Mouse (Mus musculus): ENCODE measurements at regions not wholly inside any gene's neighbourhood (a gene's known extent, or its start where the extent isn't known, plus 50 kb on each side); places are given as distances from the start of the nearest gene placed in this dataset.

DNA sequence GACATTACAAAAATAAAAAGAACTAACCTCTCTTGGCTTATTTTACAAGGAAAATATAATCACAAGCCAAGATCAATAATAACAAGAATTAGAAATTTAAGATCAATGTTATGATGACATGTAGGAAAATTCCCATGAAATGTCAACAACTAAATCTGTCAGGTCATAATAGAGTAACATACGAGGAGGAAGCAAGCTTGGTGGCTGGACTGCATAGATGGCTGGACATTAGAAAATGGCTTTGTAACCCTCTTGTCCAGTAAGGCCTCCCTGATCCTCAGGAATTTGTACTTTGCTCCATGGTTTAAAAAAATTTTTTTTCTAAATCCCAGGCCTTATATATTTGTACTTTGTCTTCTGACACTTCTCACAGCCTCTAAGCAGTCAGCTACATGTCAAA, 132.7 kb upstream of the Aoah start:
- no peak overlapping the region for H3K9ac ChIP-seq
- H3K4me3 ChIP-seq (ENCODE audit: low read depth, low read length), result no peak overlapping the region
- WGBS, result 78% methylated on average over 1 of the region's 1 CpGs
- no peaks in the 10 kb centered on the region for H3K9me3 ChIP-seq (ENCODE audit: low read length)
- no peaks in the 10 kb centered on the region for H3K4me1 ChIP-seq (ENCODE audit: insufficient read depth)
- H3K27me3 ChIP-seq (ENCODE audit: insufficient read depth, low read length), result no peaks in the 10 kb centered on the region
- no peak for ATAC-seq
- no peak for DNase-seq
- H3K36me3 ChIP-seq (ENCODE audit: insufficient read depth), result no peaks in the 10 kb centered on the region
- no peak overlapping the region for H3K27ac ChIP-seq (ENCODE audit: low read depth, low read length)
- no peak overlapping the region for H3K4me2 ChIP-seq (ENCODE audit: low read depth)
- TF ChIP-seq CTCF (IDR thresholded peaks at IDR 0.05; ENCODE audit: low read depth), result no peak

- no peak for ATAC-seq
- H3K36me3 ChIP-seq (ENCODE audit: insufficient read depth), result no peaks in the 10 kb centered on the region
- H3K9ac ChIP-seq, result no peak overlapping the region
- H3K27ac ChIP-seq (ENCODE audit: low read depth, low read length), result no peak overlapping the region
- H3K9me3 ChIP-seq (ENCODE audit: low read length), result no peaks in the 10 kb centered on the region
- DNase-seq, result no peak
- no peak overlapping the region for H3K4me3 ChIP-seq (ENCODE audit: low read depth, low read length)
- TF ChIP-seq CTCF (IDR thresholded peaks at IDR 0.05; ENCODE audit: low read depth), result no peak
- 75% methylated on average over 3 of the region's 3 CpGs for WGBS
- H3K27me3 ChIP-seq (ENCODE audit: insufficient read depth, low read length), result no peaks in the 10 kb centered on the region
- no peaks in the 10 kb centered on the region for H3K4me1 ChIP-seq (ENCODE audit: insufficient read depth)
- no peak overlapping the region for H3K4me2 ChIP-seq (ENCODE audit: low read depth)
Observed at GRCm38 (mm10) chr13:20678754-20679153, 115.2 kb upstream of the Aoah start.

- H3K4me1 ChIP-seq (ENCODE audit: insufficient read depth), result no peaks in the 10 kb centered on the region
- DNase-seq (no peak), ATAC-seq (no peak)
- no peaks in the 10 kb centered on the region for H3K27me3 ChIP-seq (ENCODE audit: insufficient read depth, low read length)
- H3K4me2 ChIP-seq (ENCODE audit: low read depth), result no peak overlapping the region
- no peak overlapping the region for H3K4me3 ChIP-seq (ENCODE audit: low read depth, low read length)
- no peaks in the 10 kb centered on the region for H3K9me3 ChIP-seq (ENCODE audit: low read length)
- no peak overlapping the region for H3K27ac ChIP-seq (ENCODE audit: low read depth, low read length)
- H3K9ac ChIP-seq, result no peak overlapping the region
- no peaks in the 10 kb centered on the region for H3K36me3 ChIP-seq (ENCODE audit: insufficient read depth)
- WGBS, result 77% methylated on average over 9 of the region's 9 CpGs
- no peak for TF ChIP-seq CTCF (IDR thresholded peaks at IDR 0.05; ENCODE audit: low read depth)
Observed at GRCm38 (mm10) chr13:20686914-20687313, 107.0 kb upstream of the Aoah start.

DNA sequence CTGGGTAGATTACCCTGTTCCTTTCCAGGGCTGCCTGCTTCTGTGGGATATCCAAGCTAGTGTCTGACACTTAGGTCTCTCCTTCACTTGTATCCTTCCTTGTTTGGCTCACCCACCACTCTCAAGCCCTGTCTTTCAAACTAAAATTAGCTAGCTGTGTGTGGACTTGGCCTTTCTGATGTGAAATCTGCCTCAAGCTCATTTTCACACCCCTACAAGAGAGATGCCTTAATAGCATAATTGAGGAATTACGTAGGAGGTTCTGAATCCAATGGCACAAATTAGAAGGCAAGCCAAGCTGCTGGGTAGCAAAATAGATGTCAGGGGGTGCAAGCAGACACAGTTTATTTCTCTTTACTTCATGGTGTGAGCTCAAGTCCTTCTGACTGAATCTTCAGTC, 106.5 kb upstream of the Aoah start:
- no peak for DNase-seq
- Histone ChIP-seq H3K27me3 (ENCODE audit: insufficient read depth, low read length) (no peaks in the 10 kb centered on the region), H3K9ac (no peak overlapping the region), H3K9me3 (ENCODE audit: low read length) (no peaks in the 10 kb centered on the region), H3K4me1 (ENCODE audit: insufficient read depth) (no peaks in the 10 kb centered on the region), H3K36me3 (ENCODE audit: insufficient read depth) (no peaks in the 10 kb centered on the region), H3K4me3 (ENCODE audit: low read depth, low read length) (no peak overlapping the region), H3K4me2 (ENCODE audit: low read depth) (no peak overlapping the region), H3K27ac (ENCODE audit: low read depth, low read length) (no peak overlapping the region)
- no peak for TF ChIP-seq CTCF (IDR thresholded peaks at IDR 0.05; ENCODE audit: low read depth)
- WGBS, result 73% methylated on average over 1 of the region's 1 CpGs
- ATAC-seq, result no peak

GRCm38 (mm10) chr13:20711486-20711885, 82.4 kb upstream of the Aoah start:
- Histone ChIP-seq H3K27ac (ENCODE audit: low read depth, low read length) (no peak overlapping the region), H3K4me3 (ENCODE audit: low read depth, low read length) (no peak overlapping the region), H3K4me2 (ENCODE audit: low read depth) (no peak overlapping the region), H3K36me3 (ENCODE audit: insufficient read depth) (no peaks in the 10 kb centered on the region), H3K4me1 (ENCODE audit: insufficient read depth) (no peaks in the 10 kb centered on the region), H3K9ac (no peak overlapping the region), H3K9me3 (ENCODE audit: low read length) (no peaks in the 10 kb centered on the region), H3K27me3 (ENCODE audit: insufficient read depth, low read length) (no peaks in the 10 kb centered on the region)
- WGBS, result 70% methylated on average over 6 of the region's 6 CpGs
- DNase-seq, result no peak
- no peak for ATAC-seq
- TF ChIP-seq CTCF (IDR thresholded peaks at IDR 0.05; ENCODE audit: low read depth), result no peak

DNA sequence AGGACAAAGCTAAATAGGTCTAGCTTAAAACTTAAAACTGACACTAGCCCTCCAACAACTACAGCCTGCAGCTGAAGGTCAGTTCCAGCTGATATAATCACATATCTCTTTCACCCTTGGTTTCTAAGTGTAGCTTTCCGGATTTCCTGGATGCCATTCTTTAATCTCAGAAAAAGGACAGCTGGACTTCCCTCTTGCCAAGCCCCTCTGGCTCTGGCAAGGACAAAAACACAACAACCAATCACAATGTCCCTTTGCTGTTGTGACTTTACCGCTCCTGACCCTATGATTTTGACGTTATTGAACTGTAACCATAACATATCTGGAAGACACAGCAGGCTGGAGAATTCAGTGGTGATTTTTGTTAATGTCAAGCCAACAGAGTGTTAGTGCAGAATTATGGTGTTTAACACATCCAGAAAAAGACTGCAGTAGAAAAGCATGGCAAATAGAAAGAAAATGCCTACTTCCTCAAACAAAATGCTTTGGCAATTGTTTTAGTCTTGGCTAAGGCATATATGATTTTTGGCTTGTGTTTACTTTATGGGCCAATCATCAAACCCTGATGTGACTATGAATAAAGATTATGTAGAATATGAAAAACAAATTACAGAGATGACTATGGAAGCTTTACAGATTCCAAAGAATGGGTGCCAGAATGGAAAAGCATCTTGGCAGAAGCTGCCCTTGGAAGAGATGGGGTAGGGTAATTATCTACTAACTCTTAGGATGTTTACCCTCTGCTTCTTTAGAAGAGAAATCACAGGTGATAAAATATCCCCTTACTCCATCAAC, 70.4 kb upstream of the Aoah start:
- ATAC-seq, result peak; percentile 79
- H3K27ac ChIP-seq (ENCODE audit: low read depth, low read length), result no peak overlapping the region

GRCm38 (mm10) chr13:20724419-20724818, 69.5 kb upstream of the Aoah start:
- no peak overlapping the region for H3K27ac ChIP-seq (ENCODE audit: low read depth, low read length)
- WGBS, result 87% methylated on average over 2 of the region's 2 CpGs
- ATAC-seq, result no peak

More for the DNA sequence above, 70.4 kb upstream of the Aoah start:
- no peaks in the 10 kb centered on the region for H3K4me1 ChIP-seq (ENCODE audit: insufficient read depth)
- no peak overlapping the region for H3K4me2 ChIP-seq (ENCODE audit: low read depth)
- H3K36me3 ChIP-seq (ENCODE audit: insufficient read depth), result no peaks in the 10 kb centered on the region
- no peak for TF ChIP-seq CTCF (IDR thresholded peaks at IDR 0.05; ENCODE audit: low read depth)
- H3K4me3 ChIP-seq (ENCODE audit: low read depth, low read length), result no peak overlapping the region
- H3K9ac ChIP-seq, result no peak overlapping the region
- WGBS, result 55% methylated on average over 3 of the region's 3 CpGs
- no peaks in the 10 kb centered on the region for H3K27me3 ChIP-seq (ENCODE audit: insufficient read depth, low read length)
- H3K9me3 ChIP-seq (ENCODE audit: low read length), result no peaks in the 10 kb centered on the region
- peak; percentile 52 for DNase-seq

More at GRCm38 (mm10) chr13:20724419-20724818, 69.5 kb upstream of the Aoah start:
- no peak overlapping the region for H3K4me3 ChIP-seq (ENCODE audit: low read depth, low read length)
- no peak for TF ChIP-seq CTCF (IDR thresholded peaks at IDR 0.05; ENCODE audit: low read depth)
- H3K27me3 ChIP-seq (ENCODE audit: insufficient read depth, low read length), result no peaks in the 10 kb centered on the region
- no peaks in the 10 kb centered on the region for H3K4me1 ChIP-seq (ENCODE audit: insufficient read depth)
- H3K9me3 ChIP-seq (ENCODE audit: low read length), result no peaks in the 10 kb centered on the region
- H3K4me2 ChIP-seq (ENCODE audit: low read depth), result no peak overlapping the region
- DNase-seq, result no peak
- H3K9ac ChIP-seq, result no peak overlapping the region
- no peaks in the 10 kb centered on the region for H3K36me3 ChIP-seq (ENCODE audit: insufficient read depth)
